Mouse (Mus musculus): Measurements from ENCODE around the gene Bhmt. TPM values are rescaled to one million over a fixed set of nuclear protein-coding genes. Genes with fewer than 3 reads are reported as not detected.

Bhmt gene
- total and polyA plus RNA-seq, 2 experiments from 2014 or later, result 0.15 TPM; not detected in 1

- H3K9me3 ChIP-seq (replicated peaks; ENCODE audit: control insufficient read depth, low read length), result no peaks in the 10 kb centered on the region
- H3K27ac ChIP-seq (ENCODE audit: low read depth), result no peak overlapping the region
- H3K4me3 ChIP-seq (ENCODE audit: low read depth, low read length), result no peak overlapping the region
- DNase-seq (ENCODE audit: low spot score) (no peak), ATAC-seq (ENCODE audit: insufficient read depth, low read depth) (no peak)
- WGBS, result 63% methylated on average over 7 of the region's 7 CpGs
- H3K9ac ChIP-seq (replicated peaks; ENCODE audit: low read depth, low read length), result no peak overlapping the region
- no peak overlapping the region for H3K4me2 ChIP-seq (ENCODE audit: low read depth, low read length)
- no peaks in the 10 kb centered on the region for H3K4me1 ChIP-seq (ENCODE audit: control insufficient read depth, insufficient read depth)
- H3K36me3 ChIP-seq (replicated peaks; ENCODE audit: control insufficient read depth, insufficient read depth, low read length), result no peaks in the 10 kb centered on the region
- no peak for TF ChIP-seq CTCF (IDR thresholded peaks at IDR 0.05; ENCODE audit: low read depth)
- no peak for TF ChIP-seq EP300 (IDR thresholded peaks at IDR 0.05; ENCODE audit: low read depth)
- H3K27me3 ChIP-seq (ENCODE audit: control insufficient read depth, insufficient read depth, low read length), result no peaks in the 10 kb centered on the region
These were observed 10.8 kb upstream of the Bhmt start for GRCm38 (mm10) chr13:93648387-93649130.

GRCm38 (mm10) chr13:93639636-93640035 is 1.9 kb upstream of the Bhmt start:
- no peak for TF ChIP-seq EP300 (IDR thresholded peaks at IDR 0.05; ENCODE audit: low read depth)
- no peak for TF ChIP-seq CTCF (IDR thresholded peaks at IDR 0.05; ENCODE audit: low read depth)
- no peaks in the 10 kb centered on the region for H3K9me3 ChIP-seq (replicated peaks; ENCODE audit: control insufficient read depth, low read length)
- no peaks in the 10 kb centered on the region for H3K36me3 ChIP-seq (replicated peaks; ENCODE audit: control insufficient read depth, insufficient read depth, low read length)
- H3K27ac ChIP-seq (ENCODE audit: low read depth), result no peak overlapping the region
- no peak overlapping the region for H3K9ac ChIP-seq (replicated peaks; ENCODE audit: low read depth, low read length)
- DNase-seq (ENCODE audit: low spot score), result no peak
- H3K4me1 ChIP-seq (ENCODE audit: control insufficient read depth, insufficient read depth), result no peaks in the 10 kb centered on the region
- H3K4me3 ChIP-seq (ENCODE audit: low read depth, low read length), result no peak overlapping the region
- no peak overlapping the region for H3K4me2 ChIP-seq (ENCODE audit: low read depth, low read length)
- WGBS, result 52% methylated on average over 4 of the region's 4 CpGs
- no peak for ATAC-seq (ENCODE audit: insufficient read depth, low read depth)
- no peaks in the 10 kb centered on the region for H3K27me3 ChIP-seq (ENCODE audit: control insufficient read depth, insufficient read depth, low read length)

- 85% methylated on average over 1 of the region's 1 CpGs for WGBS
- H3K27me3 ChIP-seq (ENCODE audit: control insufficient read depth, insufficient read depth, low read length), result no peaks in the 10 kb centered on the region
- no peaks in the 10 kb centered on the region for H3K9me3 ChIP-seq (replicated peaks; ENCODE audit: control insufficient read depth, low read length)
- no peak overlapping the region for H3K27ac ChIP-seq (ENCODE audit: low read depth)
- no peaks in the 10 kb centered on the region for H3K36me3 ChIP-seq (replicated peaks; ENCODE audit: control insufficient read depth, insufficient read depth, low read length)
- no peak overlapping the region for H3K9ac ChIP-seq (replicated peaks; ENCODE audit: low read depth, low read length)
- no peak overlapping the region for H3K4me3 ChIP-seq (ENCODE audit: low read depth, low read length)
- no peak overlapping the region for H3K4me2 ChIP-seq (ENCODE audit: low read depth, low read length)
- TF ChIP-seq CTCF (IDR thresholded peaks at IDR 0.05; ENCODE audit: low read depth) (no peak), EP300 (IDR thresholded peaks at IDR 0.05; ENCODE audit: low read depth) (no peak)
- H3K4me1 ChIP-seq (ENCODE audit: control insufficient read depth, insufficient read depth), result no peaks in the 10 kb centered on the region
- no peak for DNase-seq (ENCODE audit: low spot score)
- ATAC-seq (ENCODE audit: insufficient read depth, low read depth), result no peak
These were observed 1.2 kb downstream of the Bhmt start for GRCm38 (mm10) chr13:93636561-93636960.

DNA sequence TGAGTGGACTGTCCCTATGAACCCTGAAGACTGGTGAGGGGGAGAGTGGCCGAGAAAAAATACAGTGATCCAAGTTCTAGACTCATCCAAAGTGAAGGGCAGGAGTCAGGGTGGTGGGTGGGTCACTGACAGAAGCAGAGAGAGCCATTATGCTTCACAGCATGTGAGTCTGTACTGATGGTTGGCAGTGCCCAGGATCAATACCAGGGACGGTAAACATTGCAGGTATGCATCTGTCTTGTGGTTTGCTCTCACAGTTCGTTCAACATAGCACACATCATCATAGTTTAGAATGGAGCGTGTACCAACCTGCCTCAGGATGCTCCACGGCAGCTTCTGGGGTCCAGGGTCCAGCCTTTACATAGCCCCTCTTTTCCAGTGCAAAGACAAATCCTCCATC is 4.8 kb downstream of the Bhmt start:
- Histone ChIP-seq H3K27me3 (ENCODE audit: control insufficient read depth, insufficient read depth, low read length) (no peaks in the 10 kb centered on the region), H3K4me1 (ENCODE audit: control insufficient read depth, insufficient read depth) (no peaks in the 10 kb centered on the region), H3K9me3 (replicated peaks; ENCODE audit: control insufficient read depth, low read length) (no peaks in the 10 kb centered on the region), H3K9ac (replicated peaks; ENCODE audit: low read depth, low read length) (no peak overlapping the region), H3K36me3 (replicated peaks; ENCODE audit: control insufficient read depth, insufficient read depth, low read length) (no peaks in the 10 kb centered on the region), H3K27ac (ENCODE audit: low read depth) (no peak overlapping the region), H3K4me3 (ENCODE audit: low read depth, low read length) (no peak overlapping the region), H3K4me2 (ENCODE audit: low read depth, low read length) (no peak overlapping the region)
- ATAC-seq (ENCODE audit: insufficient read depth, low read depth) (no peak), DNase-seq (ENCODE audit: low spot score) (no peak)
- TF ChIP-seq CTCF (IDR thresholded peaks at IDR 0.05; ENCODE audit: low read depth), result no peak
- no peak for TF ChIP-seq EP300 (IDR thresholded peaks at IDR 0.05; ENCODE audit: low read depth)
- 79% methylated on average over 5 of the region's 5 CpGs for WGBS

- 78% methylated on average over 10 of the region's 10 CpGs for WGBS
- Histone ChIP-seq H3K36me3 (replicated peaks; ENCODE audit: control insufficient read depth, insufficient read depth, low read length) (no peaks in the 10 kb centered on the region), H3K9me3 (replicated peaks; ENCODE audit: control insufficient read depth, low read length) (no peaks in the 10 kb centered on the region), H3K4me2 (ENCODE audit: low read depth, low read length) (no peak overlapping the region), H3K27ac (ENCODE audit: low read depth) (no peak overlapping the region), H3K9ac (replicated peaks; ENCODE audit: low read depth, low read length) (no peak overlapping the region), H3K4me1 (ENCODE audit: control insufficient read depth, insufficient read depth) (no peaks in the 10 kb centered on the region), H3K27me3 (ENCODE audit: control insufficient read depth, insufficient read depth, low read length) (no peaks in the 10 kb centered on the region), H3K4me3 (ENCODE audit: low read depth, low read length) (no peak overlapping the region)
- no peak for TF ChIP-seq EP300 (IDR thresholded peaks at IDR 0.05; ENCODE audit: low read depth)
- TF ChIP-seq CTCF (IDR thresholded peaks at IDR 0.05; ENCODE audit: low read depth), result no peak
- no peak for DNase-seq (ENCODE audit: low spot score)
- no peak for ATAC-seq (ENCODE audit: insufficient read depth, low read depth)
These were observed 6.6 kb downstream of the Bhmt start for GRCm38 (mm10) chr13:93630941-93631705.

All from heart, postnatal 0 days (tissue).